Mouse (Mus musculus) hindbrain, embryonic 12.5 days (tissue): ENCODE measurements around the gene Znrf4. TPM values are rescaled to one million over a fixed set of nuclear protein-coding genes. Genes with fewer than 3 reads are reported as not detected.
A peak's percentile ranks its signal among the peaks of the same experiment; 100 is the strongest.

Experiments used
- ATAC-seq: fragments of 200-750 bp; cut with Nextera tagmentation; 2 replicates; pipeline ENCODE4 v1.8.0; 2017; ENCODE audit warnings: moderate TSS enrichment; ENCODE audit not compliant: low FRiP score
- H3K27ac ChIP-seq: fragments of 300-500 bp; sonication (generic); 2 replicates; pipeline ENCODE4 v1.5.1; 2016; ENCODE audit warnings: mild to moderate bottlenecking
- H3K27me3 ChIP-seq: fragments of 300-500 bp; sonication (generic); 2 replicates; pipeline ENCODE4 v1.6.1; 2016; ENCODE audit warnings: mild to moderate bottlenecking
- H3K36me3 ChIP-seq: fragments of 300-500 bp; sonication (generic); 2 replicates; pipeline ENCODE4 v1.6.1; 2016; ENCODE audit warnings: mild to moderate bottlenecking
- H3K4me1 ChIP-seq: fragments of 300-500 bp; sonication (generic); 2 replicates; pipeline ENCODE4 v1.6.1; 2016
- H3K4me2 ChIP-seq: fragments of 300-500 bp; sonication (generic); replicated peaks from 2 replicates; pipeline ENCODE4 v1.6.1; 2016; ENCODE audit warnings: mild to moderate bottlenecking
- H3K4me3 ChIP-seq: fragments of 300-500 bp; sonication (generic); 2 replicates; pipeline ENCODE4 v1.5.1; 2016; ENCODE audit warnings: mild to moderate bottlenecking
- H3K9ac ChIP-seq: fragments of 300-500 bp; sonication (generic); 2 replicates; pipeline ENCODE4 v1.6.1; 2016; ENCODE audit warnings: mild to moderate bottlenecking, moderate library complexity
- H3K9me3 ChIP-seq: fragments of 300-500 bp; sonication (generic); replicated peaks from 2 replicates; pipeline ENCODE4 v1.6.1; 2016; ENCODE audit warnings: mild to moderate bottlenecking
- WGBS: fragments of 180-500 bp; shearing (Covaris S2); methylation state at CpG from one replicate; pipeline ENCODE4 v1.1.7; 2016; 5-methylcytosine and 5-hydroxymethylcytosine counted together
- polyA plus RNA-seq: library from polyadenylated mRNA; unstranded; fragments of >200 nt; fragmentation: Nextera tagmentation; extraction: Ambion mirVana; gene quantifications from 2 replicates; pipeline ENCODE4 v1.2.1, GENCODE M21; 2016

Gene Znrf4
- polyA plus RNA-seq, 1 experiment from 2014 or later: not detected

- Histone ChIP-seq H3K9ac (0 out of 2 replicates have a peak overlapping the region, but pooled peaks have one; percentile 5), H3K4me1 (peaks cover 24% of the 10 kb centered on the region), H3K4me2 (peak overlapping the region; percentile 8), H3K27me3 (peaks cover 41% of the 10 kb centered on the region), H3K9me3 (no peaks in the 10 kb centered on the region), H3K36me3 (no peaks in the 10 kb centered on the region), H3K27ac (peak overlapping the region; percentile 60), H3K4me3 (no peak overlapping the region)
- WGBS: 12% methylated on average over 13 of the region's 13 CpGs
- peak; percentile 68 for ATAC-seq
Observed at GRCm38 (mm10) chr17:56515690-56516410, 3.6 kb upstream of the Znrf4 start.

GRCm38 (mm10) chr17:56514916-56515315 lies 2.7 kb upstream of the Znrf4 start:
- Histone ChIP-seq H3K9me3 (no peaks in the 10 kb centered on the region), H3K9ac (no peak overlapping the region), H3K27me3 (peaks cover 50% of the 10 kb centered on the region)

DNA sequence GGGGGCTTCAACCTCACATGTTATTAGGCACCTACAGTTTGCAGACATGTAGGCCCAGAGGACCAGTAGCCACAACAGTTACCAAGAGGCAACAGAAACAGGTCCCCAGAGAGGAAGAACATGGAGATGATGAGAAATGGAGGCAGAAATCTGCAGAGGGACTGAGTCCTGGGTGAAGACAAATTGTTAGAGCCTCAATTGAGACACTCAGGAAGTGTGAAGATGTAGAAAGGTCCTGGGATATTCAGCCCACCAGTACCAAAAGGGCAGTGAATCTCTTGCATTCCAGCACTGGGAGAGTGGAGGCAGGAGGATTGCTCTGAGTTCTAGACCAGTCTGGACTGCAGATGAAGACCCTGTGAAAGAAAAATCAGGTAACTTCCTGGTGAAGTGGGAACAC lies 2.1 kb upstream of the Znrf4 start:
- H3K36me3 ChIP-seq: no peaks in the 10 kb centered on the region
- H3K4me3 ChIP-seq: no peak overlapping the region
- H3K4me1 ChIP-seq: peaks cover 36% of the 10 kb centered on the region
- no peak overlapping the region for H3K27ac ChIP-seq
- peaks cover 56% of the 10 kb centered on the region for H3K27me3 ChIP-seq
- H3K9me3 ChIP-seq: no peaks in the 10 kb centered on the region
- H3K4me2 ChIP-seq: no peak overlapping the region
- ATAC-seq: no peak
- no peak overlapping the region for H3K9ac ChIP-seq

More at GRCm38 (mm10) chr17:56514916-56515315, 2.7 kb upstream of the Znrf4 start:
- no peak overlapping the region for H3K4me3 ChIP-seq
- 50% methylated on average over 12 of the region's 12 CpGs for WGBS
- peaks cover 31% of the 10 kb centered on the region for H3K4me1 ChIP-seq
- peak overlapping the region; percentile 60; the same call in 1 of the 2 replicates for H3K27ac ChIP-seq
- H3K36me3 ChIP-seq: no peaks in the 10 kb centered on the region
- ATAC-seq: no peak
- H3K4me2 ChIP-seq: no peak overlapping the region

- Histone ChIP-seq H3K27ac (no peak overlapping the region), H3K4me2 (peak overlapping the region; percentile 43), H3K27me3 (peaks cover 62% of the 10 kb centered on the region), H3K36me3 (no peaks in the 10 kb centered on the region), H3K9me3 (no peaks in the 10 kb centered on the region), H3K4me3 (peak overlapping the region; percentile 27), H3K9ac (no peak overlapping the region), H3K4me1 (peaks cover 50% of the 10 kb centered on the region)
- 20% methylated on average over 29 of the region's 29 CpGs for WGBS
- no peak for ATAC-seq
Observed at GRCm38 (mm10) chr17:56511707-56512090, 532 bp downstream of the Znrf4 start.

- Histone ChIP-seq H3K4me2 (peak overlapping the region; percentile 43), H3K4me1 (peaks cover 51% of the 10 kb centered on the region), H3K4me3 (peak overlapping the region; percentile 27), H3K36me3 (no peaks in the 10 kb centered on the region), H3K27me3 (peaks cover 62% of the 10 kb centered on the region), H3K9ac (no peak overlapping the region), H3K27ac (no peak overlapping the region), H3K9me3 (no peaks in the 10 kb centered on the region)
- 6% methylated on average over 59 of the region's 60 CpGs for WGBS
- ATAC-seq: no peak
Observed at GRCm38 (mm10) chr17:56510970-56511706, 1.1 kb downstream of the Znrf4 start.

GRCm38 (mm10) chr17:56510473-56510969 lies 1.7 kb downstream of the Znrf4 start:
- no peaks in the 10 kb centered on the region for H3K36me3 ChIP-seq
- peak overlapping the region; percentile 27; the same call in 1 of the 2 replicates for H3K4me3 ChIP-seq
- no peak overlapping the region for H3K27ac ChIP-seq
- peaks cover 45% of the 10 kb centered on the region for H3K4me1 ChIP-seq
- H3K9ac ChIP-seq: no peak overlapping the region
- WGBS: 24% methylated on average over 27 of the region's 27 CpGs
- peaks cover 62% of the 10 kb centered on the region for H3K27me3 ChIP-seq
- ATAC-seq: no peak
- no peaks in the 10 kb centered on the region for H3K9me3 ChIP-seq
- no peak overlapping the region for H3K4me2 ChIP-seq

DNA sequence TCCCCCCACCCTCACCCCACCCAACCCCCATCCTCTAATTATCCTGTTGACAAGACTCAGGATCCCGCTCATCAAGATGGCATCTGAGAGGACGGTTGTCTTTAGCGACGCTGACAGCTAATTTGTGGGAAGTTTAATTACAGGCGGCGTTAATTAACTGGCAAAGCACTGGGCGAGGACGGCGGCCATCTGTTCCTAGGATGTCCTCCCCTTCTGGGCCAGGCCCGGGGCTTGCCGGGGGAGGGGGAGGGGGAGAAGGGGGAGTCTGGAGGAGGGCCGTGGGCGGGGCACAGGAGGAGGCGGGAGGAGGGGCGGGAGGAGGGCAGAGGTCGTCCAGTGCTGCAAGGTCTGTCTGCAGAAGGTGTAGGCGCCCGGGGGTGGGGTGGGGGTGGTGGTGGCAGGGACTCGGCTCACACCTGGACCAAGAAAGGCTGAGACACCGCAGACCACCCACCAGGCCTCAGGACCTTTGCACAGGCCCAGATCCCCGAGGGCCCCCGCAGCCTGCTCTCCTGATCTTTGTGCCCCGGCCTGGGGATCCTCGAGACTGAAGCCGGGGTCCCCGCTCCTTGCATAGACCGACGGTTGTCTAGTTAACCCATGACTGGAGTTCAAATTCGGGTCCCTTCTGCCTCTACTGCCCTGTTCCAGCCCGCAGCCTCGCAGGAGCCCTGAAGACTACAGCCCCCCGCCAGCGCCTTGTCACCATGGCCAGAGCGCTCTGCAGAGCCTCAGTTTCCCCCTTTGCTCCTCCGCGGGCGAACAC lies 2.3 kb downstream of the Znrf4 start:
- H3K4me1 ChIP-seq: peaks cover 38% of the 10 kb centered on the region
- peak overlapping the region; percentile 27; the same call in 1 of the 2 replicates for H3K4me2 ChIP-seq
- WGBS: 5% methylated on average over 30 of the region's 37 CpGs
- H3K9me3 ChIP-seq: no peaks in the 10 kb centered on the region
- ATAC-seq: peak; percentile 60
- H3K27ac ChIP-seq: peak overlapping the region; percentile 64; the same call in 1 of the 2 replicates
- H3K9ac ChIP-seq: 0 out of 2 replicates have a peak overlapping the region, but pooled peaks have one; percentile 10
- no peaks in the 10 kb centered on the region for H3K36me3 ChIP-seq
- no peak overlapping the region for H3K4me3 ChIP-seq
- H3K27me3 ChIP-seq: peaks cover 58% of the 10 kb centered on the region

DNA sequence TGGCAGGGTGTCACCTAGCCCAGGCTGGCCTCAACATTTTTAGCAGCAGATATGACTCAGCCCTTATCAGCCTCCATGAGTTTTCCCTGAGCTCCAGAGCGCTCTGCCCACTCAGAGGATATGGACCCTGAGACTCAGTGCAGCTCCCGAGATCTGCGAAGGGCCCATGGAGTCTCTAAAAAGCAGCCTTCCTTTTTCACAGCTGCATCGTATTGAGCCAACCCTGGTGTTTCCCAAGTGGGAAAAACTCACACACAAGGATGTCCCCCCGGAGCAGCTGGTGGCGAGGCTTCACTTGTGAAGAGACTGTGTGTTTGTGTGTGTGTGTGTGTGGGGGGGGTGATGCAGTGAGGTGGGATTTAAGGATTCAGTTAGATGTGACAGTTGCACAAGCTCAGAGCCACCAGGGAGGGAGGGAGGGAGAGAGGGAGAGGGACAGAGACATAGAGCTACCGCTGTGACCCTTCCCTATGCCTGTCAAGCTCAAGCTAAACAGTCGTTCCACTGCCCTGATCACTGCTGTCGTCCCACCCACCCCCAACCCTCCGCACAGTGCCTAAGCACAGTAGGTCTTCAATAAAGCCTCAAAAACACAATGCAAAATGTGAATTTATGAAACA lies 3.1 kb downstream of the Znrf4 start:
- Histone ChIP-seq H3K9ac (0 out of 2 replicates have a peak overlapping the region, but pooled peaks have one; percentile 10), H3K4me1 (peaks cover 38% of the 10 kb centered on the region), H3K27me3 (peaks cover 51% of the 10 kb centered on the region), H3K4me3 (no peak overlapping the region), H3K27ac (peak overlapping the region; percentile 64), H3K36me3 (no peaks in the 10 kb centered on the region), H3K4me2 (peak overlapping the region; percentile 27; the same call in 1 of the 2 replicates), H3K9me3 (no peaks in the 10 kb centered on the region)
- 29% methylated on average over 10 of the region's 10 CpGs for WGBS
- ATAC-seq: peak; percentile 23

DNA sequence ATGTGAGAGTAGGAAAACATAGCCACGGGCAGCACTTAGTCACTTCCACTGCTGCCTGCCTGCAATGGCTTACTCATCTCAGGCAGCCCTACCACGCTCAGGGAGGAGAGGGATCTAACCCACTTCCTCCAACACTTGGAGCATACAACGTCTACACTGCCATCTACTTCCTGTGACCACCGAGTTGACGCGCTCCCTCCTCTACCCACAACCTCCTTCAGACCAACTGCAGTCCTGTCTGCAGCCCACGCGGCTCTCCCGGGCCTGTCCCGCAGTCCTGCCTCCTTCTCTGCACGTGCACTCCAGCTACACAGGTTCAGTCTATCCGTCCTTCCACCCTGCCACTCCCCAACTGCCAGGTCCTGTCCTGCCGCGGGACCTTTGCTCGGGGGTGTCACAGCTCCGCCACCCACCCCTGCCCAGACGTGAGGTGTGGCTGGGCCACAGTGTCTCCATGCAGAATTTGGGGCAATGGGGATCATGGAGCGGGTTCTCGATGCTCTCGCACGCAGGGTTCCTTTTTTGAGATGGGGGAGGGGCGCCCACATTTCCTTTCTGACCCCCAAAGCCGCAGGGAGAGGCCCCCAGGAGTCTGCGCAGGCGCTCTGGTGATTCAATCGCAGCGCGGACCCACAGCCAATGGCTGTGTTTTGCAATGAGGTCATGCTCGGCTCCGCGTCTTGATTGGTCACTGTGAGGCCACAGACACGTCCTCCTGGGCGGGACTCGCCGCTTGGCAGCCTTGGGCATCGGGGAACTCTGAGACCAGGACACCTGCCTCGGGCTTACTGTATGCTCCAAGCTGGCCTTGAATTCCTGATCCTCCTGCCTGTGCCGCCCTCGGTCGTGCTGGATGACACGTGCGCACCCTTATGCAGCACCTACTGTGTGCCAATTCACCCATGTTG lies 4.8 kb downstream of the Znrf4 start:
- ATAC-seq: peak; percentile 91
- Histone ChIP-seq H3K4me3 (peak overlapping the region; percentile 59), H3K27ac (peak overlapping the region; percentile 88), H3K4me1 (peaks cover 39% of the 10 kb centered on the region), H3K4me2 (peak overlapping the region; percentile 95), H3K36me3 (no peaks in the 10 kb centered on the region), H3K27me3 (peaks cover 37% of the 10 kb centered on the region), H3K9ac (peak overlapping the region; percentile 82), H3K9me3 (no peaks in the 10 kb centered on the region)
- WGBS: under 1% methylated on average over 42 of the region's 42 CpGs

- Histone ChIP-seq H3K9ac (peak overlapping the region; percentile 82), H3K9me3 (no peaks in the 10 kb centered on the region), H3K4me2 (peak overlapping the region; percentile 95), H3K4me1 (peaks cover 41% of the 10 kb centered on the region), H3K27ac (peak overlapping the region; percentile 88; the same call in 1 of the 2 replicates), H3K27me3 (peaks cover 28% of the 10 kb centered on the region), H3K36me3 (no peaks in the 10 kb centered on the region), H3K4me3 (peak overlapping the region; percentile 59)
- ATAC-seq: no peak
- 61% methylated on average over 15 of the region's 15 CpGs for WGBS
Observed at GRCm38 (mm10) chr17:56506417-56507065, 5.7 kb downstream of the Znrf4 start.
